Mouse (Mus musculus): ENCODE results near the gene B4galt2. TPM values are rescaled to one million over a fixed set of nuclear protein-coding genes. Genes with fewer than 3 reads are reported as not detected.

B4galt2 gene
- polyA plus RNA-seq, 1 experiment, result 122 TPM

DNA sequence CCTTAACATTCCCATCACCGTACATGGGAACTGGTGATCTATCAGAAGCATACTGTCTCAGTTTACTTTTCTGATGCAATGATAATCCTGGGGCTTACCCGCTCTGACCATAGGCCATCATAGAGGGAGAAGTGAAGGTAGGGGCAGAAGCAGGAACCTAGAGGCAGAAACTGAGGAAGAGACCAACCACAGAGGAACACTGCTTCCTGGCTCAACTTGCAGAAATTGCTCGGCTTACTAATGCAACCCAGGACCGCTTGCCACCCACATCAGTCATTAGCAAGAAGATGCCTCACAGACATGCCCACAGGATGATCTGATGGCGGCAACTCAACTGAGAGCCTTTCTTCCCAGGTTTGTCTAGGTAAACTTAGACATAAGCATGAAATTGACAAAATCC lies 35.5 kb upstream of the B4galt2 start:
- Histone ChIP-seq H3K27ac (ENCODE audit: insufficient read depth, low read length) (no peak overlapping the region), H3K4me1 (ENCODE audit: control insufficient read depth, insufficient read depth, low read length) (no peaks in the 10 kb centered on the region)
- TF ChIP-seq CTCF (IDR thresholded peaks at IDR 0.05; ENCODE audit: extremely low read depth, insufficient read depth, low read length), result no peak
- TF ChIP-seq POLR2A (IDR thresholded peaks at IDR 0.05; ENCODE audit: extremely low read depth, insufficient read depth, low read length), result no peak

DNA sequence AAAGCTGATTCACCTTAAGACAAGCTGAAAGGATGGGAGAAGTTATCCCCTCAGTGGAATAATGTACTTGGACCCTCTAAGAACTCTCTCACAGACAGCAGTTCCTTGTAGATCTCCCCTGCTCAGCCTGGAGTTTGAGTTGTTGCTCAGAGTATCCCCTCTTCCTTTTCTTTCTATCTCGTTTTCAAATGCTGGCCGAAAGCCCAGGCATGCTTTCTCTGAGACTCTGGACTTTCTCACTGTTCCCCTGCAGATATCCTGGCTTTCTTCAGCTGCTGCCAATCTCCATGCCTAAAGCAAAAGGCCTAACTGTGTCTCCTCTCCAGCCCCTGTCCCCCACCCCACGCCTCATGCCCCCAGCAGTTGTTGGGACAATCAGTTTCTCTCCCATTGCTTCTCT lies 35.0 kb upstream of the B4galt2 start:
- no peak overlapping the region for H3K27ac ChIP-seq (ENCODE audit: insufficient read depth, low read length)
- no peaks in the 10 kb centered on the region; the same call in 1 of the 2 replicates for H3K4me1 ChIP-seq (ENCODE audit: control insufficient read depth, insufficient read depth, low read length)
- TF ChIP-seq CTCF (IDR thresholded peaks at IDR 0.05; ENCODE audit: extremely low read depth, insufficient read depth, low read length) (no peak), POLR2A (IDR thresholded peaks at IDR 0.05; ENCODE audit: extremely low read depth, insufficient read depth, low read length) (no peak)
- H3K4me3 ChIP-seq (ENCODE audit: insufficient read depth, low read length), result no peak overlapping the region

More for the DNA sequence above, 35.5 kb upstream of the B4galt2 start:
- no peak overlapping the region for H3K4me3 ChIP-seq (ENCODE audit: insufficient read depth, low read length)

- H3K27ac ChIP-seq (ENCODE audit: insufficient read depth, low read length), result no peak overlapping the region
- peaks cover 2% of the 10 kb centered on the region for H3K4me1 ChIP-seq (ENCODE audit: control insufficient read depth, insufficient read depth, low read length)
- no peak overlapping the region for H3K4me3 ChIP-seq (ENCODE audit: insufficient read depth, low read length)
- TF ChIP-seq CTCF (IDR thresholded peaks at IDR 0.05; ENCODE audit: extremely low read depth, insufficient read depth, low read length), result no peak
- no peak for TF ChIP-seq POLR2A (IDR thresholded peaks at IDR 0.05; ENCODE audit: extremely low read depth, insufficient read depth, low read length)
These were observed 34.6 kb upstream of the B4galt2 start for GRCm38 (mm10) chr4:117917847-117918246.

DNA sequence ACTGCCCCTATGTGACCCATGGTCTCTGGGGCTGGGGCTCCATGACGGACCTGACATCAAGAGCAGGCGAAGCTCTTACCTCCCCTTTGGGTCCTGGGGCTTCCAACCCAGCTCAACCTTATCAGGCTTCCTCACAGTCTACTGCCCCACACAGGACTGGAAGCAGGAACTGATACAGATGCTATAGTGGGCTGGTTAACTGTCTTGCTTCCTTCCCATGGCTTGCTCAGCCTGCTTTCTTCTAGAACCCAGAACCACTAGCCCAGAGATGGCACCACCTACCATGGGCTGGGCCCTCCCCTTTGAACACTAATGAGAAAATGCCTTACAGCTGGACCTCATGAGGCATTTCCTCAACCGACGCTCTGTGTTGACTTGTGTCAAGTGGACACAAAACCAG lies 34.1 kb upstream of the B4galt2 start:
- no peak for TF ChIP-seq POLR2A (IDR thresholded peaks at IDR 0.05; ENCODE audit: extremely low read depth, insufficient read depth, low read length)
- no peak for TF ChIP-seq CTCF (IDR thresholded peaks at IDR 0.05; ENCODE audit: extremely low read depth, insufficient read depth, low read length)

GRCm38 (mm10) chr4:117916386-117916785 lies 33.1 kb upstream of the B4galt2 start:
- Histone ChIP-seq H3K4me3 (ENCODE audit: insufficient read depth, low read length) (no peak overlapping the region; the same call in 1 of the 2 replicates), H3K4me1 (ENCODE audit: control insufficient read depth, insufficient read depth, low read length) (peaks cover 9% of the 10 kb centered on the region), H3K27ac (ENCODE audit: insufficient read depth, low read length) (no peak overlapping the region)
- TF ChIP-seq CTCF (IDR thresholded peaks at IDR 0.05; ENCODE audit: extremely low read depth, insufficient read depth, low read length), result no peak
- no peak for TF ChIP-seq POLR2A (IDR thresholded peaks at IDR 0.05; ENCODE audit: extremely low read depth, insufficient read depth, low read length)

More for the DNA sequence above, 34.1 kb upstream of the B4galt2 start:
- no peak overlapping the region for H3K27ac ChIP-seq (ENCODE audit: insufficient read depth, low read length)
- peaks cover 4% of the 10 kb centered on the region for H3K4me1 ChIP-seq (ENCODE audit: control insufficient read depth, insufficient read depth, low read length)
- no peak overlapping the region for H3K4me3 ChIP-seq (ENCODE audit: insufficient read depth, low read length)

- H3K4me3 ChIP-seq (ENCODE audit: insufficient read depth, low read length), result peak overlapping the region; percentile 50
- peaks cover 10% of the 10 kb centered on the region for H3K4me1 ChIP-seq (ENCODE audit: control insufficient read depth, insufficient read depth, low read length)
- TF ChIP-seq POLR2A (IDR thresholded peaks at IDR 0.05; ENCODE audit: extremely low read depth, insufficient read depth, low read length), result no peak
- TF ChIP-seq CTCF (IDR thresholded peaks at IDR 0.05; ENCODE audit: extremely low read depth, insufficient read depth, low read length), result no peak
- no peak overlapping the region for H3K27ac ChIP-seq (ENCODE audit: insufficient read depth, low read length)
These were observed 32.3 kb upstream of the B4galt2 start for GRCm38 (mm10) chr4:117915489-117916105.

- peak within 1 kb of the TSS; percentile 94 for H3K27ac ChIP-seq (ENCODE audit: insufficient read depth, low read length)
- peak within 1 kb of the TSS; percentile 50 for H3K4me3 ChIP-seq (ENCODE audit: insufficient read depth, low read length)
- peaks cover 10% of the 10 kb centered on the region for H3K4me1 ChIP-seq (ENCODE audit: control insufficient read depth, insufficient read depth, low read length)
- TF ChIP-seq POLR2A (IDR thresholded peaks at IDR 0.05; ENCODE audit: extremely low read depth, insufficient read depth, low read length) (peak; percentile 70), CTCF (IDR thresholded peaks at IDR 0.05; ENCODE audit: extremely low read depth, insufficient read depth, low read length) (no peak)
These were observed 31.5 kb upstream of the B4galt2 start, which contains the start of gene Ipo13 for GRCm38 (mm10) chr4:117914591-117915442. TSS of gene Ipo13 (minus strand) at chr4:117914999.

- Histone ChIP-seq H3K4me1 (ENCODE audit: control insufficient read depth, insufficient read depth, low read length) (peaks cover 12% of the 10 kb centered on the region), H3K27ac (ENCODE audit: insufficient read depth, low read length) (peak overlapping the region; percentile 94; the same call in 1 of the 2 replicates), H3K4me3 (ENCODE audit: insufficient read depth, low read length) (peak overlapping the region; percentile 50)
- TF ChIP-seq CTCF (IDR thresholded peaks at IDR 0.05; ENCODE audit: extremely low read depth, insufficient read depth, low read length), result no peak
These were observed 30.7 kb upstream of the B4galt2 start for GRCm38 (mm10) chr4:117914031-117914430.

DNA sequence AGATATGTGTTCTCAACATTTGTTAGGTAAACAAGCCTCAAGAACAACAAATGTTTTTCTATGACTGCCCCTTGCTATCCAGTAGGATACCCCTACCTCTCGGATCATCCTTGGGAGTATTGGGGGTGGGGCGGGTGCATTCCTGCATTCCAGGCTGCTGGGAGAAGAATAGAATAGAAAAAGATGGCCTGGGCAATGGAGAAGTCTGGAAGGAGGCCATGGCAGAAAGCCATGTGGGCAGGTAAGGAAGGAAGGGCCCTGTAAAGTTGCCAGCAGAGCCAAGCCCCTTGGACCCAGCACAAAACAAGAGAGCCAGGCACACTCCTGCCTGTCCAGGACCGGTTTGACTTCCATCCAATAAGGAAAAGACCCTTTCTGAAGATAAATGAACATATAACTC lies 30.1 kb upstream of the B4galt2 start:
- TF ChIP-seq POLR2A (IDR thresholded peaks at IDR 0.05; ENCODE audit: extremely low read depth, insufficient read depth, low read length) (no peak), CTCF (IDR thresholded peaks at IDR 0.05; ENCODE audit: extremely low read depth, insufficient read depth, low read length) (no peak)
- H3K27ac ChIP-seq (ENCODE audit: insufficient read depth, low read length), result no peak overlapping the region
- H3K4me3 ChIP-seq (ENCODE audit: insufficient read depth, low read length), result peak overlapping the region; percentile 50
- peaks cover 12% of the 10 kb centered on the region for H3K4me1 ChIP-seq (ENCODE audit: control insufficient read depth, insufficient read depth, low read length)

All from cortical plate, adult 2 months (tissue).